Mouse (Mus musculus) myocyte (in vitro differentiated cells): ENCODE data around the gene Pank1. TPM values are rescaled to one million over a fixed set of nuclear protein-coding genes. Genes with fewer than 3 reads are reported as not detected.
A peak's percentile ranks its signal among the peaks of the same experiment; 100 is the strongest.

Experiments
- H3K27me3 ChIP-seq: one replicate; pipeline ENCODE4 v1.6.1; 2011; ENCODE audit not compliant: control insufficient read depth, insufficient read depth, insufficient read length
- H3K36me3 ChIP-seq: one replicate; pipeline ENCODE4 v1.6.1; 2011; ENCODE audit not compliant: control insufficient read depth, insufficient read depth
- H3K4me2 ChIP-seq: one replicate; pipeline ENCODE4 v1.6.1; 2011; ENCODE audit warnings: low read depth, control low read depth
- H3K4me3 ChIP-seq: one replicate; pipeline ENCODE4 v1.5.1; 2011; ENCODE audit warnings: mild to moderate bottlenecking, control low read depth, moderate library complexity
- H3K79me2 ChIP-seq: one replicate; pipeline ENCODE4 v1.6.1; 2011; ENCODE audit not compliant: control insufficient read depth, insufficient read depth
- H3ac ChIP-seq: one replicate; pipeline ENCODE4 v1.6.1; 2011; ENCODE audit not compliant: control insufficient read depth, insufficient read length
- CEBPB ChIP-seq: IDR thresholded peaks from 2 replicates; pipeline ENCODE4 v1.6.1; 2011; ENCODE audit warnings: mild to moderate bottlenecking, moderate library complexity; ENCODE audit not compliant: poor library complexity, insufficient read depth, severe bottlenecking
- E2F4 ChIP-seq: IDR thresholded peaks from one replicate; pipeline ENCODE4 v1.6.1; 2011; ENCODE audit warnings: mild to moderate bottlenecking, control low read depth, moderate library complexity; ENCODE audit not compliant: insufficient read depth
- MAX ChIP-seq: IDR thresholded peaks from one replicate; pipeline ENCODE4 v1.6.1; 2011; ENCODE audit warnings: low read depth, mild to moderate bottlenecking, control low read depth
- MYOD1 ChIP-seq, 3 experiments: IDR thresholded peaks; one replicate each; pipeline ENCODE4 v1.6.1; 2011; ENCODE audit warnings: control low read depth in 2 of 3, low read depth in 2 of 3, mild to moderate bottlenecking in 2 of 3, moderate library complexity in 1 of 3; ENCODE audit not compliant: insufficient read length in 2 of 3, control insufficient read depth in 1 of 3
- MYOG ChIP-seq, 3 experiments: IDR thresholded peaks; one replicate each; pipeline ENCODE4 v1.6.1; 2011; ENCODE audit warnings: control low read depth in 2 of 3, low read depth in 2 of 3, mild to moderate bottlenecking in 2 of 3; ENCODE audit not compliant: insufficient read length in 2 of 3, control insufficient read depth in 1 of 3, insufficient read depth in 1 of 3
- POLR2A ChIP-seq: IDR thresholded peaks from one replicate; pipeline ENCODE4 v1.6.1; 2011; ENCODE audit warnings: low read depth, mild to moderate bottlenecking, control low read depth, moderate library complexity; ENCODE audit not compliant: insufficient read length
- POLR2AphosphoS2 ChIP-seq: IDR thresholded peaks from one replicate; pipeline ENCODE4 v1.6.1; 2011; ENCODE audit warnings: low read depth, control low read depth; ENCODE audit not compliant: insufficient read length
- REST ChIP-seq: IDR thresholded peaks from one replicate; pipeline ENCODE4 v1.6.1; 2011; ENCODE audit warnings: mild to moderate bottlenecking, control low read depth, moderate library complexity; ENCODE audit not compliant: insufficient read depth, insufficient read length
- SRF ChIP-seq: IDR thresholded peaks from one replicate; pipeline ENCODE4 v1.6.1; 2011; ENCODE audit warnings: low read depth; ENCODE audit not compliant: control insufficient read depth, insufficient read length
- TCF12 ChIP-seq: IDR thresholded peaks from one replicate; pipeline ENCODE4 v1.6.1; 2011; ENCODE audit warnings: mild to moderate bottlenecking, control low read depth; ENCODE audit not compliant: poor library complexity, insufficient read depth, severe bottlenecking
- TCF3 ChIP-seq: IDR thresholded peaks from one replicate; pipeline ENCODE4 v1.6.1; 2011; ENCODE audit warnings: low read depth, control low read depth; ENCODE audit not compliant: insufficient read length
- USF1 ChIP-seq: IDR thresholded peaks from one replicate; pipeline ENCODE4 v1.6.1; 2011; ENCODE audit warnings: low read depth, mild to moderate bottlenecking, control low read depth, moderate library complexity
- polyA plus RNA-seq: library from polyadenylated mRNA; unstranded; fragments of >200 nt; fragmentation: generic; extraction: Trizol; gene quantifications from one replicate; pipeline ENCODE4 v1.2.1, GENCODE M21; 2012; ENCODE audit warnings: missing spikeins

Gene Pank1
- polyA plus RNA-seq, 1 experiment = 3.5 TPM

GRCm38 (mm10) chr19:34920066-34920465, 40.8 kb upstream of the Pank1 start:
- TF ChIP-seq REST = no peak
- H3K27me3 ChIP-seq = no peaks in the 10 kb centered on the region
- no peaks in the 10 kb centered on the region for H3K36me3 ChIP-seq
- no peak overlapping the region for H3K4me3 ChIP-seq
- H3K4me2 ChIP-seq = no peak overlapping the region
- H3K79me2 ChIP-seq = peaks cover 27% of the 10 kb centered on the region
- H3ac ChIP-seq = no peak overlapping the region

- no peaks in the 10 kb centered on the region for H3K36me3 ChIP-seq
- no peak overlapping the region for H3K4me3 ChIP-seq
- no peak overlapping the region for H3ac ChIP-seq
- H3K27me3 ChIP-seq = no peaks in the 10 kb centered on the region
- H3K79me2 ChIP-seq = no peaks in the 10 kb centered on the region
- no peak for TF ChIP-seq TCF12
- TF ChIP-seq TCF3 = no peak
- TF ChIP-seq MYOG (IDR thresholded peaks at IDR 0.05; ENCODE audit: control insufficient read depth in 1 of 3, insufficient read depth in 1 of 3, insufficient read length in 2 of 3, low read depth in 2 of 3) = no peak
- no peak for TF ChIP-seq E2F4
- no peak for TF ChIP-seq POLR2AphosphoS2
- TF ChIP-seq USF1 = no peak
- TF ChIP-seq MAX = no peak
- no peak for TF ChIP-seq REST
- no peak for TF ChIP-seq SRF
- no peak for TF ChIP-seq CEBPB
- TF ChIP-seq POLR2A = no peak
- TF ChIP-seq MYOD1 (IDR thresholded peaks at IDR 0.05; ENCODE audit: control insufficient read depth in 1 of 3, insufficient read length in 2 of 3, low read depth in 2 of 3) = no peak
- H3K4me2 ChIP-seq = no peak overlapping the region
Measured at GRCm38 (mm10) chr19:34912366-34912765, 33.1 kb upstream of the Pank1 start.

- Histone ChIP-seq H3K79me2 (no peaks in the 10 kb centered on the region), H3K27me3 (no peaks in the 10 kb centered on the region), H3K4me2 (no peak overlapping the region), H3K36me3 (no peaks in the 10 kb centered on the region), H3K4me3 (no peak overlapping the region), H3ac (no peak overlapping the region)
- TF ChIP-seq MYOG (IDR thresholded peaks at IDR 0.05; ENCODE audit: control insufficient read depth in 1 of 3, insufficient read depth in 1 of 3, insufficient read length in 2 of 3, low read depth in 2 of 3) (no peak), USF1 (peak; percentile 23)
Measured at GRCm38 (mm10) chr19:34906772-34907171, 27.5 kb upstream of the Pank1 start.

GRCm38 (mm10) chr19:34905424-34905823, 26.2 kb upstream of the Pank1 start:
- Histone ChIP-seq H3K36me3 (no peaks in the 10 kb centered on the region), H3K4me2 (no peak overlapping the region), H3ac (no peak overlapping the region), H3K4me3 (no peak overlapping the region), H3K79me2 (no peaks in the 10 kb centered on the region), H3K27me3 (no peaks in the 10 kb centered on the region)
- TF ChIP-seq POLR2A (no peak), TCF3 (no peak), MYOD1 (IDR thresholded peaks at IDR 0.05; ENCODE audit: control insufficient read depth in 1 of 3, insufficient read length in 2 of 3, low read depth in 2 of 3) (no peak), SRF (no peak), MYOG (IDR thresholded peaks at IDR 0.05; ENCODE audit: control insufficient read depth in 1 of 3, insufficient read depth in 1 of 3, insufficient read length in 2 of 3, low read depth in 2 of 3) (no peak), TCF12 (no peak), USF1 (no peak), POLR2AphosphoS2 (no peak), E2F4 (no peak), MAX (no peak), CEBPB (no peak), REST (no peak)

- H3K4me3 ChIP-seq = no peak overlapping the region
- H3ac ChIP-seq = no peak overlapping the region
- TF ChIP-seq TCF12 = no peak
- no peak for TF ChIP-seq POLR2A
- TF ChIP-seq SRF = no peak
- TF ChIP-seq REST = no peak
- no peak overlapping the region for H3K4me2 ChIP-seq
- no peaks in the 10 kb centered on the region for H3K79me2 ChIP-seq
- H3K27me3 ChIP-seq = no peaks in the 10 kb centered on the region
- H3K36me3 ChIP-seq = no peaks in the 10 kb centered on the region
Measured at GRCm38 (mm10) chr19:34904032-34904431, 24.8 kb upstream of the Pank1 start.

- Histone ChIP-seq H3K36me3 (no peaks in the 10 kb centered on the region), H3K4me2 (no peak overlapping the region), H3K4me3 (no peak overlapping the region), H3ac (no peak overlapping the region), H3K27me3 (no peaks in the 10 kb centered on the region), H3K79me2 (no peaks in the 10 kb centered on the region)
- TF ChIP-seq MAX (no peak), TCF3 (no peak), REST (no peak), CEBPB (no peak), MYOG (IDR thresholded peaks at IDR 0.05; ENCODE audit: control insufficient read depth in 1 of 3, insufficient read depth in 1 of 3, insufficient read length in 2 of 3, low read depth in 2 of 3) (no peak), TCF12 (no peak)
Measured at GRCm38 (mm10) chr19:34901735-34902134, 22.5 kb upstream of the Pank1 start.
